Mouse (Mus musculus) cerebellum, adult 9-11 months (tissue): ENCODE measurements around the gene Myocd.

Source experiments
- DNase-seq: peaks from one replicate; pipeline ENCODE4 v3.0.0; 2022

The Myocd gene

DNA sequence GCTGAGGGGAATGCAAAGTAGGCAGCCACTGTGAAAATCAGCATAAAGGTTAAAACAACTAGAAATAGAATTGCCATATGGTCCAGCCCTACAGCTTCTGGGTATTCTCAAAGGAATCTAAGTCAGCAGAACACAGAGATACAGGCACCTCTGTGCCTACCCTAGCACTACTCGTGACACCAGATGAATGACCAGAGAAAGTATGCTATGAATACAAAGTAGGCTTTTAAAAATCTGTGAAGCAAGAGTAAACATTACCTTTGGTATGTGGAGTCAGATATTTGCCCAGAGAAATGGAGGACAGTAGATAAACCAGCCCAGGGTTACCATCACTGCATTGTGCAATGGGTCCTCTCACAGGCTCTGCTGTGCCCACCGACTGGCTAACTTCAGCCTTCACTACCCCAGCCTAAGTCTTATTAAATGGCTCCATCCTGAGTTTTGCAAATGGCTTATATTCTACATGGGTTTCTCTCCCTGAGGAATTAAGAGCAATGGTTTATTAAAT is 132.6 kb downstream of the Myocd start:
- no peak for DNase-seq

DNA sequence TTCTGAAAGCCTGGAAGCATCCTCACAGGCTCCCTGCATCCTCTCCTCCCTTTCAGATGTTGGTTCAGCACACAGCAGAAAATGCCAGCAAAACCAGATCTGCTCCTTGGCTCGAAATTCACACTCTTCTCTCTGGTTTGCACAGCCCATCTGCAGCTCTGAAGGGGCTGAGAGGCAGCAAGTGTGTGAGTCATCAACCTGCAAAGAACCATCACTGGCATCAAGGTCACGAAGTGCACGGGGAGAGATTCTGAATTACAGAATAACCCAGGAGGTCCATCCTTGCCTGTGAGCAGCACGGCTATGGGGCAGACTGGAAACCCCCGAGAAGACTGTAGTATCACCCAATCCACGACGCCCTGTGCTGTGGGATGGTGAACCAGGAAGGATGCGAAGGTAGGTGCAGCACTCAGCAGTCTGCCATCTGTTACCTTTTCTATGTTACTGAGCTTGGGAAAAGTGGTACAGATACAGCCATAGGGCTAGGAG is 134.5 kb downstream of the Myocd start:
- peak; percentile 72 for DNase-seq

DNA sequence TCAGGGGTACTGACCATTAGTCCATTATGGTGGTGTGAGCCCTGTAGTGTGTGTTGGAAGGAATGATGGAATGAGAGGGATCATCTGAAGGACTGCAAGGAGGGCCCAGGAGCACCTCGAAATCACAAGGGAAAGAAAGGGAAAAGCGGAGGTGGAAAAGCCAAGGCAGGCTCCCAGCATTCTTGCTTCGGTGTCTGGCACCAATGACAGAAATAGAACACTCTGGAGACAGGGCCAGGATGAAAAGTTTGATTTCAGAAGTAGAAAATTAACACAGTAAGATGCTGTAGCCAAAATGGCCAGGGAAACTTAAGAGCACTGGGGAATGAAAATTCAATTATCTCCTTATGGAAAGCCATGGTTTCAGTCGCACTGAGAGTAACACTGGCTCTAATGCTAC is 136.1 kb downstream of the Myocd start:
- DNase-seq = no peak

DNA sequence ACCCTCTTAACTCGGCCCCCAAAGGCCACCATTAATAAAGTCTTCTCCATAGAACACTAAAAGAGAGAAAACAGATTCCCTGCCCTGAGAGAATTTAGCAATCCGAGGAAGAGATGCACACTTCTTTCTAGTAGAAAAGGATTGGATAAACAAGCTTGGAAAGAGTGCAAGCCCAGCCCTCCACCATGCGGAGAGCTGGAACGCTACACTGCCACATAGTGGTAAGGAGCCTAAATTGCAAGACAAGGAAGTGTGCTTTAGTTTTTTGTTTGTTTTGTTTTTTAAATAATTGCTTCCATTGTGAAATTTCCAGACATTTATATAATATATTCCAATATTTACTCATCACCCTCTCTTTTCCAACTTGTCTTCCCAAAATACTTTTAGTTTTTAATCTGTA is 140.7 kb downstream of the Myocd start:
- no peak for DNase-seq

DNA sequence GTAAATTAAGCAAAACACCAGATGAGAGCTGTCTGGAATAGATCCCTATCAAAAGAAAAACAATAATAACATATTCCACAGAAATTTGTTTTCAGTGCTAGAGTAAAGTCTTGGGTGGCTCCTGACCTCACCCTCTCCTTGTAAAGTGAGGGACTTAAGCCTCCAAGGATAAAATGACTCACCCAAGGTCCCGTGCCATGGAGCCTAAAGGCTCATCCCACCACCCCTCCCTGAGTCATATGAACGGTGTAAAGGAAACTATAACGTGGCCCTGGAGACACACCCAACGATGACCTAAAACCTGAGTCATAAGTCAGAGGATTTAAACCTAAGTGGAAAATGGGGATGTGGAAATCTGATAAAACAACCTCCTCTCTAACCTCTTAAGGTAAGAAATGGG is 141.1 kb downstream of the Myocd start:
- no peak for DNase-seq

DNA sequence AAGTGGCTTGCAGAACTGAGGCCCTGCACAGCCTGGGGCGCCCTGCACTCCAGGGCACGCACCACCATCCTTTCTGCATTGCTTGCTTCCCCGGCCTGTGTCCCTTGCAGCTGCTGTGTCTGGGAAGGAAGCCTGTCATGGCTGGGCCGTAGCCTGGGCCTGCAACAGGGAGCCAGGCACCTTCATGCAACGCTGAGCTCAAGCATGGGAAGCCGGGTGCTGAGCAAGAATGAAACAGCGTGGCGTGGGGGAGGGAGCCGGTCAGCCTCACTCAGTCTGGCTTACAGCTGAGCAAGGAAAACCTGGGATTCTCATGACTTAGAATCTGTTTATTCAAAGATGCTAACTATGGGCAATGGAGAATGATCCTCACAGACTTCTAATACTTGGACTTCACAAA is 143.2 kb downstream of the Myocd start:
- no peak for DNase-seq
